Mouse (Mus musculus): ENCODE data around the gene Myo18b.

DNA sequence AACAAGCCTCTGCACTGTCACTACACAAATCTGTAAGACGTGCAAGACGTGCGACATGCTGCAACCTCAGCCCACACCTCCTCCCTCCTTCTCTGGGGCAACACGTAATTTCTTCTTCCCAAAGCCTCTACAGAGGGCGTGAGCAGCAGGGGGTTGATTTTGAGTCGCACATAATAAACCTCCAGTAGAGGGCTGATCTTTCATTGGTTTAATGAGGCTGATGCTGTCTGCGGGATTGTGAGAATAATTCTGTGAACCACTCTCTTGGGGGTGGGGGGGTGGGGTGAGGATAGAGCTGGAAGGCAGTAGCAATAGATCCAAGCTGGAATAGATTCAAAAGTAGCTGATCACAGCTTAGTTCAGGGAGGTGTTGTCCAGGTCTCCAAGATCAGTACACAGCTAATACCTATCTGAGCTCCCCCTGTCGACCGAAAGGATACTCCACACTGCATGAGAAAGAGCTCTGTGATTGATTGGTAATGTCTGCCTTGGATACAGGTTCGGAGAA, 235.2 kb downstream of the Myo18b start:
- TF ChIP-seq MAX (IDR thresholded peaks at IDR 0.05) (no peak), CTCF (IDR thresholded peaks at IDR 0.05; ENCODE audit: control insufficient read depth, insufficient read depth, insufficient read length) (no peak), MYOD1 (IDR thresholded peaks at IDR 0.05; ENCODE audit: control insufficient read depth, insufficient read length, low read depth) (no peak), FOSL1 (IDR thresholded peaks at IDR 0.05; ENCODE audit: insufficient read depth, low read length, poor library complexity, severe bottlenecking) (no peak), CEBPB (IDR thresholded peaks at IDR 0.05; ENCODE audit: low read depth) (no peak), USF1 (IDR thresholded peaks at IDR 0.05; ENCODE audit: low read depth) (no peak)
